Mouse (Mus musculus) cortical plate, adult 2 months (tissue): Measurements from ENCODE around the gene Map3k20. TPM values are rescaled to one million over a fixed set of nuclear protein-coding genes. Genes with fewer than 3 reads are reported as not detected.

Source experiments
- H3K27ac ChIP-seq: fragments of 200-500 bp; 2 replicates; pipeline ENCODE4 v1.5.1; 2012; ENCODE audit warnings: low read length, control low read depth, inconsistent platforms; ENCODE audit not compliant: insufficient read depth
- H3K4me1 ChIP-seq: fragments of 200-500 bp; 2 replicates; pipeline ENCODE4 v1.6.1; 2011; ENCODE audit warnings: low read length; ENCODE audit not compliant: control insufficient read depth, insufficient read depth
- H3K4me3 ChIP-seq: fragments of 200-500 bp; 2 replicates; pipeline ENCODE4 v1.5.1; 2011; ENCODE audit warnings: mild to moderate bottlenecking, low read length, control low read depth; ENCODE audit not compliant: insufficient read depth
- CTCF ChIP-seq: fragments of 200-500 bp; IDR thresholded peaks from 2 replicates; pipeline ENCODE4 v1.5.1; 2011; ENCODE audit warnings: mild to moderate bottlenecking, control low read depth, low read length; ENCODE audit not compliant: insufficient read depth; ENCODE audit errors: extremely low read depth
- POLR2A ChIP-seq: fragments of 200-500 bp; IDR thresholded peaks from 2 replicates; pipeline ENCODE4 v1.6.1; 2011; ENCODE audit warnings: mild to moderate bottlenecking, low read length, control low read depth; ENCODE audit not compliant: insufficient read depth; ENCODE audit errors: extremely low read depth
- polyA plus RNA-seq: library from polyadenylated mRNA; depleted of rRNA; stranded (reverse); fragments of >200 nt; gene quantifications from 2 replicates; pipeline ENCODE4 v1.2.3, GENCODE M21; 2012

Map3k20 gene
- polyA plus RNA-seq, 1 experiment = 5.7 TPM

- Histone ChIP-seq H3K27ac (no peak overlapping the region), H3K4me3 (no peak overlapping the region), H3K4me1 (no peaks in the 10 kb centered on the region)
- TF ChIP-seq POLR2A = no peak
Observed at GRCm38 (mm10) chr2:72269651-72270341, 15.6 kb upstream of the Map3k20 start.

DNA sequence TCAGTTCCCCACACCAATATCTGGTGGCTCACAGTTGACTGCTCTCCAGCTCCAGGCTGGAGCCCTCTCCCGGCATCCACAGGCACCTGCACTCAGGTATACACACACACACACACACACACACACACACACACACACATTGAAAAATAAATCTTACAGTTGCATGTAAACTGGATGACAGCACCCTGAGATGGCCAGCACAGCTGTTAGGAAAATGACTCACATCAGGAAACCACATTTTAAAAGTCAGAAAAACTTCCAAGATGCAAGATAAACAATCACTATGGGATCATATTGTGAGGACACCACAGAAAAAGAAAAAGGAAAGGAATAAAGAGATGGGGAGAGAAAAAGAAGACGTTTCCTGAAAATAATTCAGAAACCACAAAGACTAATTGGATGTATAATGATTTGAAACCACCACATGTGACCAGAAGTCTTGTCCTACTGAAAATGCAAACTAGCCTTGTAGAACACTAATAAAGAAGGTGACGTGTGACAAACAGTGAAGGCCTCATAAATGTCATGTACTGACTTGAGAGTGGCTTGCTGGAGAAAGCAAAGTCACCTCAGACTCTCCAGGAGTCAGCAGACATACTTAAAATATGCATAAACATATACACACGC is 7.1 kb upstream of the Map3k20 start:
- TF ChIP-seq CTCF (no peak), POLR2A (no peak)
- Histone ChIP-seq H3K27ac (no peak overlapping the region), H3K4me3 (no peak overlapping the region), H3K4me1 (no peaks in the 10 kb centered on the region)

DNA sequence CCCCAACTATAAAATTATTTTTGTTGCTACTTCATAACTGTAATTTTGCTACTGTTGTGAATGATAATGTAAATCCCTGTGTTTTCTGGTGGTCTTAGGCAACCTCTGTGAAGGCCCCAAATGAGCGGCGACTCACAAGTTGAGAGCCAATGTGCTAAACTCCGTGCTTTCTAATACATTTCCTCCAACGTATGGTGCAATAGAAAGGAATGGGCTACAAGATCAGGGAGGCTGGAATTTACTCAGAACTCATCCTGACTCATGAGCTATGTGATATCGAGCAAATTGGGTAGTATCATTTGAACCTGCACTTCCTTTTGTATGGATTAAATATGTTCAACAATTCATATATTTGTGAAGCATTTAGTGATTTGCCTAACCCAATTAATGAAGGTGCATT is 4.9 kb upstream of the Map3k20 start:
- TF ChIP-seq CTCF = no peak
- no peak for TF ChIP-seq POLR2A
- Histone ChIP-seq H3K27ac (no peak overlapping the region), H3K4me3 (no peak overlapping the region), H3K4me1 (no peaks in the 10 kb centered on the region)

DNA sequence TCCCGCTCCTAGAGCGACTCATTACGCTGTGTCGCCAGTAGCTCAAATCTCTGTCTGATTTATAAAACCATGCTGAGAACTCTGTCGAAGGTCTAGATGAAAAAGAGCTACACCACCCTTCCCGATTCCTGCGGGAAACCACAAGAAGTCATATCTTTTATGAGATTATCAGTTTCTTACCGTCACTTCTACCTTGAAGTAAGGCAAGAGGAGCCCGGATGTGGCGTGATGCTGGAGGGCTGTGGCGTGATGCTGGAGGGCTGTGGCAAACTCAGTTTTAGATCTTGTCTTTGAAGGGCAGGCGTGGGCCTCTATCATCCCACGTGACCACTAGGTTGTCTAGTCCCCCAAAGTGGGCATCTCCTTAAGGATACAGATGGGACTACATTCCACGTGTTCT is 3.5 kb upstream of the Map3k20 start:
- Histone ChIP-seq H3K4me1 (no peaks in the 10 kb centered on the region; the same call in 1 of the 2 replicates), H3K27ac (no peak overlapping the region), H3K4me3 (no peak overlapping the region)
- TF ChIP-seq POLR2A (no peak), CTCF (no peak)

DNA sequence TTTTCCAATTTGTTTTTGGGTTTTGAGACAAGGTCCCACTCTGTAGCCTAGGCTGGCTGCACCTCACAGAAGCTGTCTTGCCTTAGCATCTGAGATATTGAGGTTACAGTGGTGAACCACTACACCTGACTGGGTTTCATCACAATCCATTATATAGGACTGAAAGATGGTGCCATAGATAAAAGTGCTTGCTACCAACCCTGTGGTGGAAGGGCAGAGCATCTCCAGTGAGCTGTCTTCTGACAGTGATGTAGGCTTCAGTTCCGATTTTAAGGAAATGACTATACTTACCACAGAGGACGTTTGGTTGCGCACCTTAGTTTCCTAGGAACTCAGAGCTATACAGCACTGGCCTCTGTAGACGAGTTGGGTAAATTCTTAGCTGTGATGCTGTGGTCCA is 2.7 kb upstream of the Map3k20 start:
- no peak overlapping the region for H3K27ac ChIP-seq
- H3K4me3 ChIP-seq = no peak overlapping the region
- TF ChIP-seq POLR2A (no peak), CTCF (no peak)
- H3K4me1 ChIP-seq = no peaks in the 10 kb centered on the region; the same call in 1 of the 2 replicates

DNA sequence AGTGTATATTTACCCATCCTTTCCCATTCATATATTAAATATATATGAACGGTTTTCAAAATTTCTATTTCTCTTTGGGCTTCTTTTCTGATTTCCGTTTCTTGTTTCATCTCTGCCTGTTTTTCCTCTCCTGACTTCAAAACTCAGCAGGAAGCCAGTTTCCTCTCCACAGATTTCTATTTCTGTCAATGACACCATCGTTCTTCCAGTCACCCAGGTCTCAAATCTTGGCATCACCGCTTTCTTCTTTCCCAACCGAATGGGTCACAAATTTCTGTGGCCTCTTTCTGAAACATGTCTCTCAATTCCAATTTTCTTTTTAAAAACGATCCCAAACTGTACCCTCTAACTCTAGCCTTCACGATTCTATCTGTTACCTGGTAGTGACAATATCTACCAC is 748 bp upstream of the Map3k20 start:
- no peaks in the 10 kb centered on the region; the same call in 1 of the 2 replicates for H3K4me1 ChIP-seq
- no peak for TF ChIP-seq POLR2A
- TF ChIP-seq CTCF = no peak
- H3K4me3 ChIP-seq = no peak overlapping the region; the same call in 1 of the 2 replicates
- H3K27ac ChIP-seq = no peak overlapping the region

GRCm38 (mm10) chr2:72285888-72286661 is 638 bp downstream of the Map3k20 start:
- Histone ChIP-seq H3K4me1 (no peaks in the 10 kb centered on the region; the same call in 1 of the 2 replicates), H3K4me3 (peak overlapping the region; percentile 55), H3K27ac (peak overlapping the region; percentile 20; the same call in 1 of the 2 replicates)
- TF ChIP-seq POLR2A = no peak
- no peak for TF ChIP-seq CTCF

DNA sequence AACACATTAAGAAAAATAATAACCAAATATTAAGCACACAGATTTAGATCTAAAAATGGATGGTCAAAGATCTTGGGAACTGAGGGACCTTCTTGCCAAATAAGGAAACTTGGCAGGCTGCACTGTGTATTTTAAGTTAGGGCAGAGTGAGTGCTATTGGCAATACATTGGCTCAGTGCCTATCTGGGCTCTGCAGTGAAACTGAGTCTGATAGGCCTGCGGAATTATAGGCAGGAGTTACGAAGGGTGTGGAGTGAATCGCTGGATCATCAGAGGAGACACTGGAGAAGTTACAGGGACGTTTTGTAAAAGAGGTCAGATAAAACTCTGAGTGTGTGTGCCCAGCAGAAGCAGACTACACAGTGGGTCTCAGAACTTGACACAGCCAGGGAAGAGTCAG is 1.7 kb downstream of the Map3k20 start:
- no peaks in the 10 kb centered on the region; the same call in 1 of the 2 replicates for H3K4me1 ChIP-seq
- no peak overlapping the region for H3K4me3 ChIP-seq
- TF ChIP-seq CTCF (no peak), POLR2A (no peak)
- no peak overlapping the region for H3K27ac ChIP-seq

DNA sequence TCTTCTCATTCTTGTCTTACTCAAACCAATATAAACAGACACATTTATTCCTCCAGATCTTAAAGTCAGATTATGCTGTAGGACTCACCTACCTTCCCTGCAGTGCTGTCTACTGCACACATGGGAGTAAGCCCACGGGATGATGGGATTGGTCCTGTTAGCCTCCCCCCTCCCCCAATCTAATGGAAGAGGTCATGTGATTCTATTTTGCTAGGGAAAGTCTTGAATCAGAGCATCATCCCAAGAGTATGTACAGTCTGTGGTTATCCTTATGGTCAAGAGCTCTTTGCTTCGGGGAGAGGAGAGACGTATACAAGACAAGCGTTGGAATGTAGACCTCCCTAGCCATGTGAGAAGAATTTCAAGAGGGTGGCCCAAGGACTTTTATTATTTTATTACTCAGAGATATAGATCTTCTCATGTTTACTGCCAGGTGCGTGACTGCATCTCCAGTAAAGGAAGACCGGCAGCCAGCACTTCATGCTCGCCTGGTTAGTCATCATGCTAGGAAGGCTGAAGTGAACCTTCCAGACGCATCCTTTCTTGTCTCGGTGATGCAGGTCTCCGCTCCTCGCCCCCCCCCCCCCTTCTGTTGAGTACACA is 3.6 kb downstream of the Map3k20 start:
- TF ChIP-seq CTCF = no peak
- no peak for TF ChIP-seq POLR2A
- Histone ChIP-seq H3K27ac (no peak overlapping the region), H3K4me1 (no peaks in the 10 kb centered on the region; the same call in 1 of the 2 replicates), H3K4me3 (no peak overlapping the region)

- H3K4me1 ChIP-seq = no peaks in the 10 kb centered on the region; the same call in 1 of the 2 replicates
- no peak overlapping the region for H3K4me3 ChIP-seq
- TF ChIP-seq CTCF = no peak
- no peak for TF ChIP-seq POLR2A
- no peak overlapping the region for H3K27ac ChIP-seq
Observed at GRCm38 (mm10) chr2:72291103-72291502, 5.7 kb downstream of the Map3k20 start.
